Mouse (Mus musculus): ENCODE measurements around the gene Tcf7l2.

GRCm38 (mm10) chr19:55877404-55877915 is 135.8 kb downstream of the Tcf7l2 start:
- TF ChIP-seq CTCF (IDR thresholded peaks at IDR 0.05; ENCODE audit: low read depth) (peak; percentile 83), EP300 (optimal IDR thresholded peaks at IDR 0.05) (no peak)

Data from stomach, postnatal 0 days (tissue).